Mouse (Mus musculus) bone marrow macrophage, adult 2 months (primary cell): Measurements from ENCODE around the gene Hspa12a. TPM values are rescaled to one million over a fixed set of nuclear protein-coding genes. Genes with fewer than 3 reads are reported as not detected.

ENCODE experiments used
- H3K27ac ChIP-seq: 2 replicates; pipeline ENCODE4 v1.5.1; 2012; ENCODE audit warnings: low read depth, low read length; ENCODE audit not compliant: insufficient read depth
- H3K4me1 ChIP-seq: 2 replicates; pipeline ENCODE4 v1.6.1; 2012; ENCODE audit warnings: low read length; ENCODE audit not compliant: control insufficient read depth, insufficient read depth
- H3K4me3 ChIP-seq: 2 replicates; pipeline ENCODE4 v1.5.1; 2012; ENCODE audit warnings: mild to moderate bottlenecking, low read length, moderate library complexity; ENCODE audit not compliant: insufficient read depth
- CTCF ChIP-seq: IDR thresholded peaks from 2 replicates; pipeline ENCODE4 v1.5.1; 2012; ENCODE audit warnings: low read depth, mild to moderate bottlenecking, low read length, moderate library complexity
- POLR2A ChIP-seq: IDR thresholded peaks from 2 replicates; pipeline ENCODE4 v1.6.1; 2012; ENCODE audit warnings: mild to moderate bottlenecking, low read depth, low read length, borderline replicate concordance
- polyA plus RNA-seq: library from polyadenylated mRNA; stranded (reverse); fragments of >200 nt; gene quantifications from 2 replicates; pipeline ENCODE4 v1.2.4, GENCODE M21; 2012; ENCODE audit not compliant: missing spikeins, insufficient read depth, insufficient read length

Hspa12a gene
- polyA plus RNA-seq, 1 experiment, result not detected

DNA sequence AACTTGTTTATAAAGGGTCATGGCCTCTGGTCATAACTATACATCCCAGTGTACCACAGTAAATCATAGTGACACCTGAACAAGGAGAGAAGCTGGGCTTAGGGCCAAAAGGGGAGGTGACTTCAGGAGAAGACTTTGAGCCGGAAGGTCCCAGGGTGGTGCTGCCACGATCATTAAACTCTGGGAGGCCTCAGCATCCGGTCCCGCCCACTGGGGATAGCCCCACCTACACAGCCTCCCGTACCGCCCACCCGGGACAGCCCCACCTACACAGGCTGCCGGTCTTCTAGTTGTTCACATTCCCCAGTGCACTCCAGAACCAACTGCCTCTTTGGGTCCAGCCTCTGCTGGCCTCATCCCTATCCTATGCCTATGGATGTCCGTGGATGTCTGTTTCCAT is 184.0 kb downstream of the Hspa12a start, which contains the start of gene Pnliprp2:
TSS of gene Pnliprp2 (plus strand) at position 297 of the 400 bp plus-strand sequence.
- Histone ChIP-seq H3K4me3 (no peak within 1 kb of the TSS), H3K27ac (no peak within 1 kb of the TSS), H3K4me1 (no peaks in the 10 kb centered on the region)
- TF ChIP-seq CTCF, result no peak
- TF ChIP-seq POLR2A, result no peak

DNA sequence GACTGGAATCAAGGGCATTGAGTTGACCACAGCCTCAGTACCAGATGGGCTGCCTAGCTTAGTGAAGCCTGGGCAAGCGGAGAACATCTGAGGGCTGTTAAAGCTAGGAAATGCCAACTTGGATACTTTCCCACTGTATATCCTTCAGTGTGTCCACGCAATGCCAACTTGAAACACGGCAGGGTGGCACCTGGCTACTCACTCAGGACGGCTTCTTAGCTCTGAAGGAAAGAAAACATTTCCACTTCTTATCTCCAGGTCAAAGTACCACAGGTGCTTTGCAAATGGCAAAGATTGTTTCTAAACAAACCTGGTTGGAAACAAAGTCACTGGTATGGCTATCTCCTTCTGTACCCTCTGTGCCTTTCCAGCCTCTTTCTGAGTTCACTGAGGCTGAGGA is 184.6 kb downstream of the Hspa12a start:
- TF ChIP-seq POLR2A (no peak), CTCF (no peak)
- Histone ChIP-seq H3K27ac (no peak overlapping the region), H3K4me1 (no peaks in the 10 kb centered on the region), H3K4me3 (no peak overlapping the region)

DNA sequence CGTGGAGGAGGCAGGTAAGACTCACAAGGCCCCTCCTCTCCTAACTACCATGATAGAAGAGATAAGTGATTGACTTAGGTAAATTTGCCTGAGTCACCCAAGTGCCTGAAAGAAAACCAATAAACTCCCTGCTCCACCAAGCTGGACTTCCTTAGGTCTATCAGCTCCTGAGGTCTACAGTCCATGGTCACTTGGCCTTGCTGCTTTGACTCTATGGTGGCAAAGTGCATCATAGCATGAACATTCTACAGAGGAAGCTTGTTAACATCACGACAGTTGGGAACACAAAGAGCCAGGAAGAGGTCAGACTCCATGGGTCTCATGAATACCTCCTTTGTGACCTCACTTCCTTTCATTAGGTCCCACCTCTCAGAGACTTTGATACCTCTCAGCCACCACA is 191.9 kb downstream of the Hspa12a start:
- no peak for TF ChIP-seq CTCF
- TF ChIP-seq POLR2A, result no peak
- Histone ChIP-seq H3K27ac (no peak overlapping the region), H3K4me1 (no peaks in the 10 kb centered on the region)

DNA sequence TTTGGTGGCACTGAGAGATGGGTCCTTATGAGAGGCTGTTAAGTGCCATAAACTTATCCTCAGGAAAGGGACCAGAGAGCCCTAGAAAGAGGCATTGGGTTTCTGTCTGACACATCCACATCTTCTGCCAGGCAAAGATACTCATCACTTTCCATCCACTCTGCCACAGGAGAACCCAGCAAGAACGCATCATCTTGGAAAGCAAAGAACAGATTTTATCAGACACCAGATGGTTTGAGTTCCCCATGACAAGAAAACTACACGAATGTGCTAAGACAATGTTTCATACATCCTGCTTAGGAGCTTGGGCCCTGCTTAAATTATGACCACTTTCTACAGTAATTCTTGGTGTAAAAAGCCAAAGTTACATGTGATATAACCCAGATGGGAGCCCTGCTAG is 192.6 kb downstream of the Hspa12a start:
- H3K4me3 ChIP-seq, result no peak overlapping the region
- no peaks in the 10 kb centered on the region for H3K4me1 ChIP-seq
- no peak for TF ChIP-seq POLR2A
- TF ChIP-seq CTCF, result no peak
- no peak overlapping the region for H3K27ac ChIP-seq

More for the DNA sequence above, 191.9 kb downstream of the Hspa12a start:
- no peak overlapping the region for H3K4me3 ChIP-seq

DNA sequence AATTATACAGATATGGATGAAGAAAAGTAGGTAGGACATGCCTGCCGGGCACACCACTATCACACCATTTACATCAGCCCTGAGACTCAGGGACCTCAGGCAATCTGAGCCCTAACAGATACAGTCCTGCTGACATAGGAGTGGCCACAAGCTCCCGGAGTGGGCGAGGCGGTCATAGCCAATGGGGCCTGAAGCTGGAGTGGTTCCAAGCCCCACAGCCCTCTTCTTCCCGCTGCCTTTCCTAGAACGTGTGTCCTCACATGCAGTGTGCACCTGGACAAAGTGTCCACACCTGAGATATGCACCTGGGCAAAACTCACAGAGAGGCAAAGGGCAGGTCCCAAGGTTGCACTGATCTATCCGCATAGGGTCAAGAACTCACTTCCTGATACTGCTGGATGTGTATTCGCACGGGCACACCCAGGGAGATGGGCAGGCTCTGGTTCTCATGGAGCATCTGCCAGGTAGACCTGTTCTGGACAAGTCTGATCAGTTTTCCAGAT is 195.9 kb downstream of the Hspa12a start:
- Histone ChIP-seq H3K4me1 (no peaks in the 10 kb centered on the region), H3K4me3 (no peak overlapping the region), H3K27ac (no peak overlapping the region)
- TF ChIP-seq CTCF (no peak), POLR2A (no peak)

Other genes starting within 250 kb of the Hspa12a start
- not detected in 2 replicates for gene Pnliprp1, start 214.8 kb downstream of the Hspa12a start, polyA plus RNA-seq
- not detected in 2 replicates for gene Pnliprp2, start 183.9 kb downstream of the Hspa12a start, polyA plus RNA-seq
- not detected in 2 replicates for gene 1700019N19Rik, start 149.2 kb downstream of the Hspa12a start, polyA plus RNA-seq
- gene Eno4, start 229 bp downstream of the Hspa12a start, polyA plus RNA-seq, result not detected in 2 replicates
- gene Shtn1, start 132.4 kb upstream of the Hspa12a start, polyA plus RNA-seq, result 79.0 and 83.6 TPM in 2 replicates
- not detected in 2 replicates for gene Vax1, start 226.4 kb upstream of the Hspa12a start, polyA plus RNA-seq